Mouse (Mus musculus) frontal cortex, postnatal 36 days (tissue): ENCODE measurements around the gene Fam163a.

Source experiments
- DNase-seq, 2 experiments: peaks; one replicate each; pipeline ENCODE4 v3.0.0; 2022; ENCODE audit warnings: low spot score in 2 of 2

The Fam163a gene

DNA sequence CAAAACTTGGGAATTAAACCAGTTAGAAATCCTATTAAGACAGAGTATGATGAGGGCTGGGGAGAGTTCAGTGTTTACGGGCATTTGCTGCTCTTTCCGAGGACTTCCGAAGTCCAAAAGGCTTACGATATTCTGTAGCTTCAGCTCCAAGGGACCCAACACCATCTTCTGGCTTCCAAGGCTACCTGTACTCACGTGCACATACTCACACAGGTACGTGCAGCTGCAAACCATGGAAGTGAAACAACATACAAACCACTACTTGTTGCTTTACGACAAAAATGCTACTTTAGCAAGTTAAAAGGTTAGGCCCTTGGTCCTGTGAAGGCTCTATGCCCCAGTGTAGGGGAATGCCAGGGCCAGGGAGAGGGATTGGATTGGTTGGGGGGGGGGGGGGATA is 170.9 kb downstream of the Fam163a start:
- no peak for DNase-seq

DNA sequence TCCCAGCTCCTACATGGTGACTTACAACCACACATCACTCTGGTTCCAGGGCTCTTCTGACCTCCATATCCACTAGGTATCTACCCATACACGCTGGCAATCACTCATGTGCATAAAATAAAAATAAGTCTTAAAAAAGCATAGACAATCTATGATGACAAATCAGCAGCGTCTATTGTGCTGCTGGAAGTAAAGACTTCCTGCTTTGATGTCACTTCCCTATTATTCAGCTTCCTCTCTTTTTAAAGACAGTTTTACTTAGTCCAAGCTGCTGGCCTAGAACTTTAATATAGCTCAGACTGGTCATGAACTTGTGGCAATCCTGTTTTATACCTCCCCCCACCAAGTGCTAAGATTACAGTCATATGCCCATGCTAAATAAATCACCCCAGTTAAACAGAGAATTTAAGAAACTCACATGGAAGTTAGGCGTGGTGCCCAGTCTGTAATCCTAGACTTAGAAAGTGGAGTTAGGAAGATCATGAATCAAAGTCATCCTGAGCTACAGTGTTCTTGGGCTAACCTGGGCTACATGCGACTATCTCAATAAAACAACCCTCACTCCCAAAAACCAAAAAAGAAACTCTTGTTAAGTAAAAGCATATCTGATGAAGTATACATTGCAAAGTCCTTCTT is 176.4 kb downstream of the Fam163a start:
- no peak for DNase-seq

DNA sequence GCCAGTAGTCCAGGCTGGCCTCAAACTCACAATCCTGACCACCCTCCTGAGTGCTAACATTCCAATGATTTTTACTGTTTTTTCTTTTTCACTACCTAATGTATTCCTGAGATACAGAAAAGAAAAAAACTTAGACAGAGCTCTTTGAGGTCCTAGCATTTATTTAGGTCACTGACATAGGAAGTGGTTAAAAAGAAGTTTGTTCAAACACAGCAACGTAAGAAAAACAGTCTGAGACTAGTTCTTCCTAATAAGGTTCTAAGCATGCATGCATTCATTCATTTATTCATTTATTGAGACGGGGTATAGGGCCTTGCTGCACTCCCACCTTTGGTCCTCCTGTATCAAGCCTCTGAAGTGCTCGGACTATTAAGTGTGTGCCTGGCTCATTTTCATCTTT is 177.0 kb downstream of the Fam163a start:
- no peak for DNase-seq
